13 mouse cellular contexts compared by ENCODE assay signal in the genomic region with DNA sequence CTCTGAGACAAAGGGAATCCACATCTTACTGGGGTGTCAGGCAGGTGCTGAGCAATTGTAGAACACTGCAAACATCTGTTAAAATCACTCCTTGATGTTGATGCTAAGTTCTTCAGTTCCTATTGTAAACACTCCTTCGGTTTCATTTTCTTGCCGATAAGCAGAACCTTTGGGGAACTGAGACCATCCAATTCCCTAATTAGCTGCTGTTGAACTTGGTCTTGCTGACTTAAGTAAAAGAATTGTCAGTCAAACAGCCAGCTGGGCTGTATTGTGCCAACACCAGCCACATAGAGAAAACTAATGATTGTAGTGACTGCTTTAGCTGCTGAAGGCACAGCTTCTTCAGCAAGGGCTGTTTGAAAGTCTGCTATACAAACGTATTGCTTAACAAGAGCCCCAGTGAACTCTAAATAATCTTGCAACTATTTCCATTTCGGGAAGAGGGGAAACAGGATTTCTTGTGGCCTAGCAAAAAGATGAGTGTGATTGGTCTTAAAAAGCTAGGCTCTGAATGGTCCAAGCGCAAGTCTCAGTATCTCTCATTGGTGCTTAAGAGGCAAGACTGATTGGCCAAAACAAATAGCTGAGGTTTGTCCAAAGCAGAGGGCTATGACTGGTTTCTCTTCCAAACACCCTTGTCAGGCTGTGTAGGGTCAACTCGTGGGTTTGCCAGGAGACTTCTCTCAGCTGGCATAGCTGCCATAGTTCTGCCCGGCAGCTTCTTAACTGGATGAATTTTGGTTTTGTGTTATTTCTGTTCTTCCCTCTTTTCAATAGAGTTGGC. TPM values are rescaled to one million over a fixed set of nuclear protein-coding genes. Genes with fewer than 3 reads are reported as not detected.
DNase-seq lines count a peak whose midpoint lies in the region; TF ChIP-seq lines count a peak whose summit lies in the region.
"Had no signal": no experiment of that assay in that cellular context is flagged by ENCODE, and none has a peak within 500 bp of the region (broad histone marks: within the 10 kb centered on the region; RNA-seq: fewer than 3 reads in every experiment).

No protein-coding gene starts in this region.

- WGBS in spleen, adult 2 months = 29% methylated on average over 7 of the region's 7 CpGs

- TF ChIP-seq CTCF in spleen, adult 2 months (IDR thresholded peaks at IDR 0.05; ENCODE audit: extremely low read depth, insufficient read depth, insufficient read length, insufficient replicate concordance) = no peak

- no peak overlapping the region for H3K4me3 ChIP-seq in spleen, adult 2 months (ENCODE audit: extremely low read depth, insufficient read depth, insufficient read length)
- H3K4me3 ChIP-seq: embryonic facial prominence, embryonic 13.5 days; neural tube, embryonic 13.5 days had no signal

- H3K27ac ChIP-seq in spleen, adult 2 months (ENCODE audit: insufficient read depth, low read length) = peak overlapping the region; percentile 72
- H3K27ac ChIP-seq: embryonic facial prominence, embryonic 13.5 days; neural tube, embryonic 13.5 days had no signal

- H3K27me3 ChIP-seq in spleen, adult 2 months (ENCODE audit: control insufficient read depth, insufficient read depth, low read length) = no peaks in the 10 kb centered on the region
- H3K27me3 ChIP-seq: embryonic facial prominence, embryonic 13.5 days; neural tube, embryonic 13.5 days; Patski had no signal

- TF ChIP-seq POLR2A in spleen, adult 2 months (IDR thresholded peaks at IDR 0.05; ENCODE audit: low read depth, low read length) = no peak

- no peak for DNase-seq in spleen, adult 2 months (ENCODE audit: low read depth in 1 of 2, low spot score in 2 of 2)
- DNase-seq in spleen, postnatal 4 days (ENCODE audit: low spot score in 2 of 2) = no peak
- DNase-seq in brain, adult 2 months (ENCODE audit: low read depth, low spot score) = peak; percentile 44
- peak; percentile 44 for DNase-seq in lung, postnatal 36 days
- DNase-seq in thymus, postnatal 25 days = peak; percentile 45
- DNase-seq in cerebellum, adult 11 months = no peak
- no peak for DNase-seq in left cerebral cortex, postnatal 36 days (ENCODE audit: low spot score in 2 of 2)
- no peak for DNase-seq in right cerebral cortex, postnatal 25 days
- DNase-seq: cerebellum, adult 11-12 months; gastrocnemius, postnatal 10 days had no signal

- intact Hi-C loops in left cerebral cortex, postnatal 36 days (cut with DNase I) = no loop called here

- H3K36me3 ChIP-seq in spleen, adult 2 months (ENCODE audit: control insufficient read depth, insufficient read depth, low read length) = no peaks in the 10 kb centered on the region
- H3K36me3 ChIP-seq: embryonic facial prominence, embryonic 13.5 days; neural tube, embryonic 13.5 days had no signal

- H3K4me1 ChIP-seq in spleen, adult 2 months (ENCODE audit: control insufficient read depth, insufficient read depth, insufficient read length) = peaks cover 9% of the 10 kb centered on the region; the same call in 1 of the 2 replicates

RNA-seq across cellular contexts. Expression of gene Nmral1, which starts 3.2 kb away (rescaled TPM):
- polyA plus RNA-seq in spleen, adult 2 months (2012; rRNA removed) = 8.7 and 9.4 TPM in 2 replicates
- 10 to 100 TPM; 10.8 to 11.0 TPM for total RNA-seq in left cerebral cortex, postnatal 36 days (2021)

RNA-seq across cellular contexts. Expression of gene Hmox2, which starts 3.8 kb away (rescaled TPM):
- 17.2 and 19.8 TPM in 2 replicates for polyA plus RNA-seq in spleen, adult 2 months (2012; rRNA removed)
- 10 to 100 TPM; 77.2 to 88.6 TPM for total RNA-seq in left cerebral cortex, postnatal 36 days (2021)

RNA-seq across cellular contexts. Expression of gene Coro7, which starts 42.7 kb away (rescaled TPM):
- 150 and 191 TPM in 2 replicates for polyA plus RNA-seq in spleen, adult 2 months (2012; rRNA removed)
- total RNA-seq in left cerebral cortex, postnatal 36 days (2021) = 100 to 1,000 TPM in 1 of 2 experiments, 10 to 100 TPM in 1; 88.4 to 100 TPM

Comparison
In these comparisons a context has a peak if more than half of its experiments do, and no peak if none do; other contexts are left out.
1. DNase-seq: peak in brain, adult 2 months (single experiment), lung, postnatal 36 days (single experiment) and thymus, postnatal 25 days (single experiment); none in spleen, adult 2 months (0 of 2), spleen, postnatal 4 days (0 of 2), cerebellum, adult 11 months (single experiment), left cerebral cortex, postnatal 36 days (0 of 2) and right cerebral cortex, postnatal 25 days (single experiment).